Mouse (Mus musculus) R1 (cell line): ENCODE measurements around the gene Tmem26.

Source experiments
- DNase-seq: peaks from one replicate; pipeline ENCODE4 v3.0.0-alpha.2; 2018; ENCODE audit warnings: low read depth, low spot score

Tmem26 gene

DNA sequence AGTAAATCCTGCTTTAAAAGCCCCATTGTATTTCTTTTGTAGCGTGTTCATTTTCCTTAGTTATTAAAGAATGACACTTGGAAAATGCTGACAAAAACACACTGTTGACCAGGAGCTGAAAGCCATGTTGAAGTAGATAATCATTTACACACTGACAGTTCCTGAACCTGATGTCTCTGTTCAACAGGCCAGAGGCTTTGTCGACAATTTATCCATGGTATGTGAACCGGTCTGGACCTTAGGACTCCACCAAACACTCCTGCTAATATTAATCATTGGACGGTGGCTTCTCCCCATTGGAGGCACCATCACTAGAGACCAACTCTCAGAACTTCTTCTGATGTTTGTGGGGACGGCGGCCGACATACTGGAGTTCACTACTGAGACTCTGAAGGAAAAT, 27.5 kb downstream of the Tmem26 start:
- DNase-seq: no peak

DNA sequence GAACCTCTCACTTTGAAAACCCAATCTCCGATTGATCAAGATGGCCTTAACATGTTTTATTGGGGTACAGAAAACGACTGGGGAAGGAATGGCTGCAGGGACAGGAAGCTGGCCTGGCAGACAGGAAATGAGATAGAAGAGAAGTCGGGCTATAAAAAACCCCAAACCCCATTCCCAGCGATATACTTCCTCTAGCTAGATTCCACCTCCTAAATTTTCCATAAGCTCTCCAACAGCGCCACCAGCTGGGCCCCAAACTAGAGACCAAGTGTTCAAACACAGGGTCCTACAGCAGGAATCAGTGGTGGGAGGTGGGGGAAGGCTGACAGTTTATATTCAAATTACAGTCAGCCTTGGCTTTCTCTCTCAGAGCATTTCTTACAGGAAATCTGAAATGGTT, 35.8 kb downstream of the Tmem26 start:
- DNase-seq: peak; percentile 48

DNA sequence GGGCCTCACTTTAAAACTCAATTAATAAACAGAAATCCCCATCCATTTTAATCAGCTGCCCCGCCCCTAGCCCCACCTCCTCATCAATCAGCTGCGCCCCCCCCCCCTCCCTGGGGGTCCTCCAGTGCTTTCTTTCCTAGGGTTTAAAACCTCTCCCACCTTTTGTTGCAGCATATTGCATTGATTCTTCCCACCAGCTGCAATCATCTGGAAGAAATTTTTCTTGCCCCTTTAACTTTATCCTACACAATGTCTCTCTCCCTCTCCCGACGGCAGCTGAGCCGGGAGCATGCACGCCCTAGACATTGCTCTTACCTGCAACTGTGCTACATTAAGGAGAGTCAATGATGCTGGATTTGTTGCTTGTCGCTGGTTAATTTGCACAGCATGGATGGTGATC, 36.3 kb downstream of the Tmem26 start:
- DNase-seq: no peak

DNA sequence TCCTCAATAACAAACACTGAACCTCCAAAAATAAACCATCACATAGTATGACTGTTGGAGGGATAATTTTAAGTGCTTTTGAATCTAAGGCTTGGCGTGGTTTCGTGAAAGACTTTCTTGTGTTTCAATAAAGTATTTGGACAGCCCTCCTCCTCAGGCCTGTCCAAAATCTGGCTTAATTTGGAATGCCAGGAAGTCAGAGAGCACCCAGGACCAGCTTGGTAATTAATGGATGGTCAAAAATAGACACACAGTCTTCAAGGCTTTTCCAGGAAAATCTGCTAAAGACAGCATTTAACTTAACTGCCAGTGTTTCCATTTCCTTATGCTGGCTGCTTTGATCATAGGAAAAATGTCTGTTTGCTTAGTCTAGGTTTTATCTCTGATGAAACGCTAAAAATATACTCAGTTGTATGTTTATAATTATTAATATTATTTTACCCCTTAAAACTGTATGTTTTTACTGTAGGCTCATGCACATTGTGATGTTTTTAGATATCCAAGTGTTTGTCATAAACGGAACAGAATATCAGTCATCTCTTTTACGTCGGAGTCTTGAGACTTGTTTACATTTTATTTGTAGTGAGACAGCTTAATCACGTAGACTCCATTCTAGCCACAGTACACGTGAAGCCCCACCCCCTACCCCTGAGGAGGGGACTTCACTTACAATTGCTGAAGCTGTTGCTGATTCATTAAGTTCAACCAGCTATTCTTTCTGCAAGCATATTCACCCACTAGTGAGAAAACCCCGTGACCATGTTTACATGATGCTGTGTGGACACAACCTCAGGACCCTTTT, 57.8 kb downstream of the Tmem26 start:
- no peak for DNase-seq

DNA sequence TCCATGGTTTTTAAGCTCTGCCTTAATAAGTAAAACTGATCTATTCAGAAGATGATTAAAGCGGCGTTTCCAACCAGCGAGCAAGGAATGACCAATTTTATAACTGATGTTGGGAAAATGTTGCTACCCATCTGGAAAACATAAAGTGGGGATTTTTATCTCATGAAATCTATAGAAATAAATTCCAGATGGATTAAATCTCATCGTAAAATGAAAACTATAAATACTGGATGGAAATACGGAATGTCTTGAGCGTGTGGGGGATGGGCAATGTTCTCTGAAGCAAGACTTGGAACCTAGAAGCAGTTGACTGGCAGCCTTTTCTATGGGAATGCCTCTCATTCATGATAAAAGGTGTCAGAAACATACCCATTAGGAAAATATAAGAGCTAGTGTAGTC, 59.3 kb downstream of the Tmem26 start:
- DNase-seq: no peak

DNA sequence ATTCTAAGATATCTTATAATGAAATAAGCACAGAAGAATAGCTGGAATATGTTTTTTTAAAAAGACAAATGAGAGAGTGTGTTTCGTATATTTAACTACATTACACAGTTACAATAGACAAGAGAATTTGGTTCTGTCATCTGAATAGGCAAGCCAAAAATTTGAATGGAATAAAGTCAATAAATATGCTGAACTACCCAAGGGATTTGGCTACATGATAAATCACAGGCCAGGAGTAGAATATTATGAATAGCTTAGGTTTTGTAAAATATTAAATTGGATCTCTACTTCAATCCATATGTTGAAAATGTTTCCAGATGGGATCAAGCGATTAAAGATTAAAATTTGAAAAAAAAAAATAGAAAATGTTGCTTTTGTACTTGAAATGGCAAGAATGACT, 60.4 kb downstream of the Tmem26 start:
- DNase-seq: no peak

DNA sequence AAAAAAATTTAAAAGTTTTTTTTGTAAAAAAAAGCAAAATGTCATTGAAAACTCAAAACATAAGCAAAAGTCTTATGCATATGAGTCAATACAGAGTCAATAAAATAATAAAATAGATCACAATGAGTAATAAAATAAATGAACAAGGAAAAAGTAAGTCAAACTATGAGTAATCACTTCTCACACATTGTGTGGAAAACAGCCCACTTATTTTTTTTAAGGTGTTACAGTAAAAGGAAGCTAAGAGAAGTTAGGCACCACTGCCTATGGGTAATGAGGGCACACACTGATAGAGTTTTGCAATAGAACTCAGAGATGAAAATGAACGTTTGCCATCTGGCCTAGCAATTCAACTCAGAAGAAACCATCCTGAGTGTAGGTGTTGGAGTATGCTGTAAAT, 61.0 kb downstream of the Tmem26 start:
- no peak for DNase-seq

DNA sequence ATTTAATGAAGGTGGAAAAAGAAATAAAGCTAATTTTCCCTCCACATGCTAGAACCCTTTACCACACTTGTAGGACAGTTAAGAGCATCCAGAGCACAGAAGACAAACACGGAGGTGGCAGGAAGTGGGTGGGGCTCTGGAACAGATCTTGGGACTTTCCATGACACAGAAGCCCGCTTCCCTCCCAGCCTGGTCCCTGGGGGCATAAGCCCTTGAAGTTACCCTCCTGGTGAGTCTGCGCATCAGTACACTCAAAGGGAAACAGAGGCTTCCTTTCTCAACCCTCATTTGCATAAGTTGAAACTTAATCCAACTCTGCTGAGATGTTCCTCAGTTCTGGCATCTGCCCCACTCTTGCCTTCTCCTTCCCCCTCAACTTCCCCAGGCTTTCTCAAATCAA, 72.0 kb downstream of the Tmem26 start:
- DNase-seq: peak; percentile 93

DNA sequence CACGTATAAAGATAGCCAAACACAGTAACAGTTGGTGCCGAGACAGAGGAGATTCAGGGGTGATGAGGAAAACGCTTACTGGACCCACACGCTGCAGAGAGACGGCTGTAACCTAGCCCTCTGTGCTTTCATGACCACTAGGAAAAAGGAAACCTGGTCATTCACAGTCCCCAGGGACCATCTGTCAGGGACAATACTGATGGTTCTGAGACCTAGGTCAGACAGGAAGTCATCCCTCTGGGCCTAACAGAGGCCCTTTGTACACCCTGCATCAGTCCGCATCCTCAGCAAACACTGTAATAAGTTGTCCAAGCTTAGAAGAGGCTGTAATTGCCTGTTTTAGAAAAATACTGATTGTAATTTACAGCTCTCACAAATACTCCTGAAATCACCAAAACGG, 76.4 kb downstream of the Tmem26 start:
- DNase-seq: no peak

DNA sequence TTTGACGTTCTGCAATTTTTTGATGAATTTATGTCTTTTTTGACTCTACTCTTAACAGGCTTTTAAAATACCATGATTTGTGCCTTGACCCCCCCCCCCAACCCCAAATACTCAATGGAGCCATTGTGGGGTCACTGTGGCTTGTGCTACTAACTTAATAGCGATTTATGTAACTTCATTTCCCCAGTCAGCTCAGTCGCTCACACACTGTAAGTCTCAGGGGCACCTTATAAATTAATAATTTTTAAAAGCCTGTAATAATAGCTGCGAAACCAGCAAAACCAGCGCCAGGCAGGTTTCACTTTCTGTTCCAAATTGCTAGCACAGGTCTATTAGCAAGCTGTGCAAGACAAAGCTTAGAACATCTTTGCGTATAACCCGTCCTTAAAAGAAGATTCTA, 76.9 kb downstream of the Tmem26 start:
- no peak for DNase-seq

DNA sequence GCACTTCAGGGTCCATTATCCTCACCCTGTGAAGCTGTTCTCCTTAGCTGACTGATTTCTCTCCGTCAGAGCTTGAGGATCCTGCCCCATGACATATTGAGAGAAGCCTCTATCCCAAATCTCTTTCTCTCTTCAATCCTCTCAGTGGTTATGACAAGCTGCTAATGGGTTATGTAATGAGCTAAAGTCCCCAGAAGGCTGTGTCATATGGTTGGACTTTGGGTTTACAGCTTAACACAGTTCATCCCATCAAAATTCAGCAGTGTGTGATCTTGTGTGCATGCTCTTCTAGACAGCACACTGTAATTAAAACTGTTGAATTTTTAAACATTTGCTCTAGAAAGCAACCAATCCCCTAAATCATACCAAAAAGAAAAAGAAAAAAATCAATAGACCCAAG, 82.9 kb downstream of the Tmem26 start:
- no peak for DNase-seq

DNA sequence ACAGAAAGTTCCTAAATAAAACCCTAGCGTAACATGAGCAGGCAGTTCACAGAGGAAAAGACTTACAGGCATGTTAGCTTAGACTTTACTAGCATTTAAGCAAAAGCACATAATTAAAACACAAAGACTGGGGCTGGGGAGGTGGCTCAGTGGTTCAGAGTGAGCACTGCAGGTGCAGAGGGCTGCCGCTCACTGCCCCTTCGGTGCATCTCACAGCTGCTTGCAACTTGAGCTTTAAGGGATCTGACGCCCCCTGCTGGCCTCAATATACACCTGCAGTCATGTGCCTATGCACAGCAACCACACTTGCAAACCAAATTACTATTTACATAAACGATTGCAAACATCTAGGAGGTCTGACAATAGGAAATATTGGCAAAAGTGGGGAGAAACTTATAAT, 87.5 kb downstream of the Tmem26 start:
- DNase-seq: peak; percentile 71

DNA sequence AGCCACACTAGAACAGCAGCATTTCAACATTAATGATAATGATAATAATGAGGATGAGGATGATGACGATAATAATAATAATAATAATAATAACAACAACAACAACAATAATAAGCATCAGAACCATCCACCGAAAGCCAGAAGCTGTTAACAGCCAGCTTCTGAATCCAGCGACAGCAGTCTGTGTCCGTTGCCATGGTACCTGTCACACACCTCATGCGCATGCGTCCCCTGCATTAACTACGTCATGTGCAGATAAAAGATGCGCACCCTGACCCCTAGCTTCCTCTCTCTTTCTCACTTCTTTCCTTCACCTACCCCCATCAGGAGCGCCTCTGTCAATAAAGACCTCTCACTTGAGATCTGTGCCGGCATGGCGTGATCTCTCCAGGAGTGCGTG, 89.3 kb downstream of the Tmem26 start:
- peak; percentile 24 for DNase-seq

DNA sequence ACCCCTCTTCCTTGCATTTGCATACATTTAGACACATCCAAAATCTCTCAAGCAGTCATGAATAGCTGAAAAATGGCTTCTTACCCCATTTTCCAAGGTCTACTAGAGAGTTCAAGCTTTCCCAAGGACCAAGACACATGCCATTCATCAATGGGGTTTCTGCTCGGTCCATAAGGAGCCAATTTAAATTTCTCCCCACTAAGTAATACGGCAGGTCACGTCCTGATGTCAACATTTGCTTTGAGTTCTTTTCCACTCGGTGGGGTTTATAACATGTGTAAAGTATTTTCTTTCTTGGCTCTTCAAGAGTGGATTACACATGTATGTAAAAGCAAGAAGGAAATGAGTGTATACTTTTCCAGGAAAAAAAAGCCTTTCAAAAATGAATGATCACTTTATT, 93.8 kb downstream of the Tmem26 start:
- DNase-seq: no peak

DNA sequence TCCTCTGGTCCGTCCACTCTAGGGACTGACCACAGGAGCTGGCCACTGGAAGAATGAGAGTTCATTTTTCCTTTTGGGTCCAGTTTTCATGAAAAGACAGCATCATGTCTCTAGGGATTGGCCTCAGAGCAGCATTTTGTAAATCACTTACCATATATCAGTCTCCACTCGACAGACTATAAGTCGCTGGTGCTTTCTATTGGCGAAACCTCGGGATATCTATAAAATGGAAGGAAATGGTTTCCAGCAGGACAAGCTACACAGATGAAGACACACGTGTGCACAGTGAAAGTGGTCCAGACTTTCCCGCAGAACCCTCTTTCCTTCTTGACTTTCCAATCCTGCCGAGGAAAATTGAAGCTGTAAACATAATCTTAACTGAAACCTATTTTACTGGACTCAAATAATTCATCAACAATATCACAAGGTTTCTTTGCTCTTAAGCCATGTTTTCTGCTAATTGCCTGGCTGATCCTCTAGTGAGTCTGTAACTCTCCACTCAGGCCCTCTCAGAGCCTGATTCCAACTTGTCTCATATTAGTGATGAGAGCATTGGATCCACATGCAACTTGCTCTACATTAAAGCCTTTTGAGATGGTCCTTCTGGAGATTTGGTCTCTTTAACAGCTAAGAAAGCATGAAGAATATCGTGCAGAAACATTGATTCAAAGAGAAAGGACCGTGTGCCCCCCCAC, 94.8 kb downstream of the Tmem26 start:
- no peak for DNase-seq

DNA sequence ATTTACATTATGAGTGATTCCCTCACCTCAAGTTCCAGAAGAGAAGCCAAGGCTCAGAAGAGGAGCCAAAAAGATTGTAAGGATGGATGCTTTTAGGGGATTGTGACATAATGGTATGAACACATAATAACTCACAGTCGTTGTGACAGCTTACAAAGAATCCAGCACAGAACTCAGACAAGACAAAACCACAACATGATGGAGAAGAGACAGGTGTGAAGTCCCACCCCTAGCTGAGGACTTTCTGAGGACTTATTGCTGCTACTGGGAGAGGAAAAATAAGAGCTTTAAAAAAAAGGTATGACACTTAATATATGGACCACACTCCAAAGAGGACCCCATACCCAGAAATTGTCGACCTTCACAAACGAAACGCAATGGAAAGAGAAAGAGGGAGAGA, 101.1 kb downstream of the Tmem26 start:
- DNase-seq: no peak
